Mouse (Mus musculus): ENCODE results near the gene Cenpf. TPM values are rescaled to one million over a fixed set of nuclear protein-coding genes. Genes with fewer than 3 reads are reported as not detected.
"Not testable (repeated sequence)": the region's sequence is repeated elsewhere in the genome, so short reads cannot be mapped to it uniquely, and the experiment has no call there.

Cenpf gene
- polyA plus RNA-seq, 1 experiment from 2014 or later, result 56.3 TPM

DNA sequence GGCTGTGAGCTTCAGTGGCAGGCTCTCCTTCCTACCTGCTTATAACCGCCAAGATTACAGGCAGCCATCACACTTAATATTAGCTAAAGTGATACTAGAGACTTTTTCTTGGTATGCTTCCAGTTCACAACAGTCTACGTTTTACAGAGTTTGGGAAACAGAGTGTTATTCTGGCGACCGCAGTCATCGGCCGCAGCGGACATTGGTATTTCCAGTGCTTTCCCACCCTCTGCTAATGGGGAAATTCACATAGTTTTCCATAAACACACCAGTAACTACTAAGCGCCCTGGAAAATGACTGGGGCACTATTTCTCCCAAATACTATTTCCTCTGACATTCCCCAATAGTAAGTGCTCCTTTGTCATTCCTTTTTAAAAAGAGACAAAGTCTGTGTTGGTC is 21.1 kb upstream of the Cenpf start:
- no peak overlapping the region for H3K9ac ChIP-seq (replicated peaks)
- no peak overlapping the region for H3K4me3 ChIP-seq
- no peak for ATAC-seq (replicated peaks)
- no peaks in the 10 kb centered on the region for H3K36me3 ChIP-seq
- H3K4me2 ChIP-seq (replicated peaks), result no peak overlapping the region
- 78% methylated on average over 8 of the region's 8 CpGs for WGBS
- H3K4me1 ChIP-seq, result no peaks in the 10 kb centered on the region
- H3K27ac ChIP-seq (replicated peaks), result no peak overlapping the region
- no peaks in the 10 kb centered on the region for H3K9me3 ChIP-seq
- no peaks in the 10 kb centered on the region for H3K27me3 ChIP-seq

DNA sequence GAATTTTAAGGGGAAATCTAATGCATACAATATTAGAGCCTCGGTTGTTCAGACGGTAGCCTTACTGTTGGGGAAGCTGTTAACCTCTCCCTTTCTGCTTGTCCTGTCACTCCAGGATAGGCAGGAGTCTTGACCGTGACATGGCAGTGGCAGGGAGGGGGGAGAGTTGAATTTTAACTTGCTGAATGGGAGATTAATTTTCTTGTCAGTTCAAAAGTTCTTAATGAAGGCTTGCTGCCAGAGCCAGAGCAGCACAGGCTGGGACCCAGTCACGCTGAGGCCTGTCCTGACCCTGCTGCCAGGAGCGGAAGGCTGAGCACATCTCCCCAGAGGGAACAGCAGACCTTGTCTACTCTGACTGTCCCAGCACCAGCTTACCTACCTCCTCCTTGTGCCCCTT is 19.5 kb upstream of the Cenpf start:
- no peak overlapping the region for H3K4me3 ChIP-seq
- H3K9ac ChIP-seq (replicated peaks), result no peak overlapping the region
- H3K27ac ChIP-seq (replicated peaks), result no peak overlapping the region
- no peaks in the 10 kb centered on the region for H3K9me3 ChIP-seq
- no peak overlapping the region for H3K4me2 ChIP-seq (replicated peaks)
- H3K36me3 ChIP-seq, result no peaks in the 10 kb centered on the region
- H3K4me1 ChIP-seq, result no peaks in the 10 kb centered on the region
- ATAC-seq (replicated peaks), result no peak
- H3K27me3 ChIP-seq, result no peaks in the 10 kb centered on the region
- 35% methylated on average over 5 of the region's 5 CpGs for WGBS

DNA sequence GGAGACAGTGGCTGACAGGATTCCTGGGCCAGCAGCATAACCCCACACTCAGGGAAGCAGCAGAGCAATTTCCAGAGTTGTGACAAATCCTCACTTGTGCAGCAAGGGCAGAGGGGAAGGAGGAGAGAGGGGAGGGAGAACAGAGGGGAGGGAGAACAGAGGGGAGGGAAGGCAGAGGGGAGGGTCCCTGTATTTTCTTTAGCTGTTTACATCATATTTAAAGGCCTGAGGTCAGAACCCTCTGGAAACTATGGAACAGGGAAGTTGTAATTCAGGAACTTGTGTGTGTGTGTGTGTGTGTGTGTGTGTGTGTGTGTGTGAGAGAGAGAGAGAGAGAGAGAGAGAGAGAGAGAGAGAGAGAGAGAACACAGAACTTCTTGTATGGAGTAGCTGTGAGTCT is 19.1 kb upstream of the Cenpf start:
- Histone ChIP-seq H3K4me2 (replicated peaks) (no peak overlapping the region), H3K27me3 (peaks cover 2% of the 10 kb centered on the region; the same call in 1 of the 2 replicates), H3K9me3 (no peaks in the 10 kb centered on the region), H3K4me3 (no peak overlapping the region), H3K27ac (replicated peaks) (no peak overlapping the region), H3K4me1 (no peaks in the 10 kb centered on the region), H3K36me3 (no peaks in the 10 kb centered on the region), H3K9ac (replicated peaks) (no peak overlapping the region)
- ATAC-seq (replicated peaks), result no peak

DNA sequence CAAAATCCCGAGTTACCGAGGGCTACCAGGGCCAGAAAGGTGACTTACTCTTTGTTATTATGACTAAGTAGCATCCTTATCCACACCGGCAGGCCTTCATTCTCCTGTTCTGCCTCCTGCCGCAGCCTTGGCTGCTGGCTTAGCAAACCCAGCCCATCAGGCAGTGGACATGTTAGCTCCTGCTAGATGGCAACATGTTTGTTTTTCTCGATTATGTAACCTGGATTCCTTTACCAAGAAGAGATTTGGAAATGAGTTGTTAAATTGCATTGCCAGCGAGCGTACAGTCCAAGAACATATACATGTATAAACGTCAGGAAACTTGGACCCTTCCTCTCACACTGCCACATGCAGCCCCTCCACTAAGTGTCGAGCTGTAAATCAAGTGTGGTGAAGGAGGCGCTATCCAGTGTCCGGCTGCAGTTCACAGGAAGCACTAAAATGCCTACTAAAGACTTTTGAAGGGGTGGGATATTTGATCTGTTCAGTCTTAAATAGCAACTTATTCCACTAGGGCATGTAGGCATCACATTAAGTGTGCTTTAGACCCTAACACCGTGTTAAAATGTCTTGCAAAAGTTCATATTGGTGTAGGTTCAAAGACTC is 18.3 kb upstream of the Cenpf start:
- no peak overlapping the region for H3K9ac ChIP-seq (replicated peaks)
- peaks cover 2% of the 10 kb centered on the region; the same call in 1 of the 2 replicates for H3K27me3 ChIP-seq
- ATAC-seq (replicated peaks), result no peak
- H3K4me3 ChIP-seq, result no peak overlapping the region
- 79% methylated on average over 12 of the region's 12 CpGs for WGBS
- no peaks in the 10 kb centered on the region for H3K4me1 ChIP-seq
- H3K9me3 ChIP-seq, result no peaks in the 10 kb centered on the region
- H3K4me2 ChIP-seq (replicated peaks), result no peak overlapping the region
- H3K36me3 ChIP-seq, result no peaks in the 10 kb centered on the region
- H3K27ac ChIP-seq (replicated peaks), result no peak overlapping the region

DNA sequence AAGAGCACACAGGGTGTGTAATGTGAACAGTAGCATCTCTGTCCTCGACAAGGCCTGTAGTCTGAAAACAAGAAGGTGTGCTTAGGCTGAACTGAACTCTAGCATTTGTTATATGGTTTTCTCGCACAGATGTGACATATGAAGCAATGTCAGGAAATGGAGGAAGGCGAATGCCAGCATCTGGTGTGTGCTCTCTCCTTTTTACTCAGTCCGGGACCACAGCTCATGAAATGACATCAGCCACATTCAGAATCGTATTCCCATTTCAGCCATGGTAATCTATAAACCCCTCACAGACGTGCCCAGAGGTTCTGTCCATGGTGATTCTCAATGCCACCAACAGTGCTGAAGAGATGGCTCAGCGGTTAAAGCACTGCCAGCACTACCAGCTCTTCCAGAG is 15.7 kb upstream of the Cenpf start:
- Histone ChIP-seq H3K27me3 (peaks cover 5% of the 10 kb centered on the region; the same call in 1 of the 2 replicates), H3K4me1 (no peaks in the 10 kb centered on the region), H3K4me3 (no peak overlapping the region), H3K27ac (replicated peaks) (no peak overlapping the region), H3K36me3 (no peaks in the 10 kb centered on the region), H3K9ac (replicated peaks) (no peak overlapping the region), H3K4me2 (replicated peaks) (no peak overlapping the region), H3K9me3 (no peaks in the 10 kb centered on the region)
- 78% methylated on average over 7 of the region's 7 CpGs for WGBS
- no peak for ATAC-seq (replicated peaks)

DNA sequence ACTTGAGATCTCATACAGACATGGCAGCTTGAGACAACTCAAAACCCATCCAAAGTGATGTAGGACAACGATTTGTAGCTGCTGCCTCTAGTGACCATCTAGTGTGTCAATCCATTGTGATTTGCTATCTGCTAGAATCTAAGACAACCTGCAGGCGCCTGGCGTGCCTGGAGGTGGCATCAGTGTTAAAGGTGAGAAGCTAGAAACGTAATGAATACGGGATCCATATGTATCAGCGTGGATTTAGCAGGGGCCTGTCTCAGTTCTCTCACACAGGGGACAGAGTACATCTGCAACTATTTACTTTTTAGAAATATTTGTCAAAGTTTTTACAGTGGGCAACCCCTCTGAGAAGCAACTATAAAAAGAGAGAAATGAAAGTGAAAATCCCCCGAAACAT is 15.3 kb upstream of the Cenpf start:
- ATAC-seq (replicated peaks), result no peak

DNA sequence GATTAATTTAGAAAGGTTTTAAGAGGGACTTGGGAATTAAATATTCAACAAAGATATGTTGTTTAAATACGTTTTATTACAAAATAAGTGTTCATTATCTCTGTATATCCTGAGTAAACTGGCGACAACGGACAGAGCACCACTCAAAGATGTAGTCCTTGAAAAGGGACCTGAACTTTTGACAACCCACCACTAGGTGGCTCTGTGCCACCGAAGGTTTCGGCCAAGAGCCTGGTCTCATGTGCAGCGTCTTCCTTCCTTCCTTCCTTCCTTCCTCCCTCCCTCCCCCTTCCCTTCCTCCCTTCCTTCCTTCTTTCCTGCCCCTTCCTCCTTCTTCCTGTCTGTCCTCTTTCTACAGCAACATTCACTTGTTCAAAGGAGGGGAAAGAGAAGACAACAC is 13.1 kb upstream of the Cenpf start:
- no peak overlapping the region for H3K27ac ChIP-seq (replicated peaks)
- peak; percentile 55 for ATAC-seq (replicated peaks)
- no peak overlapping the region for H3K9ac ChIP-seq (replicated peaks)
- WGBS, result under 1% methylated on average over 6 of the region's 6 CpGs
- no peak overlapping the region for H3K4me3 ChIP-seq
- no peak overlapping the region for H3K4me2 ChIP-seq (replicated peaks)
- H3K9me3 ChIP-seq, result no peaks in the 10 kb centered on the region
- no peaks in the 10 kb centered on the region for H3K36me3 ChIP-seq
- no peaks in the 10 kb centered on the region for H3K4me1 ChIP-seq
- H3K27me3 ChIP-seq, result peaks cover 5% of the 10 kb centered on the region; the same call in 1 of the 2 replicates

More for the DNA sequence above, 15.3 kb upstream of the Cenpf start:
- Histone ChIP-seq H3K27ac (replicated peaks) (no peak overlapping the region), H3K4me2 (replicated peaks) (no peak overlapping the region), H3K27me3 (peaks cover 5% of the 10 kb centered on the region; the same call in 1 of the 2 replicates), H3K9ac (replicated peaks) (no peak overlapping the region), H3K4me1 (no peaks in the 10 kb centered on the region), H3K9me3 (no peaks in the 10 kb centered on the region), H3K36me3 (no peaks in the 10 kb centered on the region), H3K4me3 (no peak overlapping the region)
- WGBS, result 50% methylated on average over 7 of the region's 7 CpGs

DNA sequence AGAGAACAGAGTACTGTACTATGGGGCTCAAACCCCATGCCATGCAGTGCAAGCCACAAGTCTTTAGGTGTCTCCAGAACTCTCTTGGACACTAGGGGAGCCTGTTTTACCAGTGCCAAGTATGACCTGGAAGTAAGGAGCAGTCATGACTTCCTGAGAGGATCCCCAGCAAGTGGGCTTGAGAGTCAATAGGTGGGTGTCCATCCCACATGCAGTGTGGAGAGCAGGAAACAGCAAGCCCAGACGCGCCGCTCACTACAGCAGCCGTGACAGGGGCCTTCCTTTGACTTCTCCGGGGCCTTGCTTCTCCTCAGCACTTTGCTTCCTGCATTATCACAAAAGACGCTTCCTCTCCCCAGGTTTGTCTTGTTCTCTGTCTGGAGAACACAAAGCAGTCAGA is 12.3 kb upstream of the Cenpf start:
- no peaks in the 10 kb centered on the region for H3K9me3 ChIP-seq
- H3K36me3 ChIP-seq, result no peaks in the 10 kb centered on the region
- H3K4me2 ChIP-seq (replicated peaks), result no peak overlapping the region
- H3K27me3 ChIP-seq, result peaks cover 5% of the 10 kb centered on the region; the same call in 1 of the 2 replicates
- ATAC-seq (replicated peaks), result no peak
- no peak overlapping the region for H3K9ac ChIP-seq (replicated peaks)
- H3K27ac ChIP-seq (replicated peaks), result no peak overlapping the region
- H3K4me3 ChIP-seq, result no peak overlapping the region
- 87% methylated on average over 6 of the region's 6 CpGs for WGBS
- H3K4me1 ChIP-seq, result no peaks in the 10 kb centered on the region

DNA sequence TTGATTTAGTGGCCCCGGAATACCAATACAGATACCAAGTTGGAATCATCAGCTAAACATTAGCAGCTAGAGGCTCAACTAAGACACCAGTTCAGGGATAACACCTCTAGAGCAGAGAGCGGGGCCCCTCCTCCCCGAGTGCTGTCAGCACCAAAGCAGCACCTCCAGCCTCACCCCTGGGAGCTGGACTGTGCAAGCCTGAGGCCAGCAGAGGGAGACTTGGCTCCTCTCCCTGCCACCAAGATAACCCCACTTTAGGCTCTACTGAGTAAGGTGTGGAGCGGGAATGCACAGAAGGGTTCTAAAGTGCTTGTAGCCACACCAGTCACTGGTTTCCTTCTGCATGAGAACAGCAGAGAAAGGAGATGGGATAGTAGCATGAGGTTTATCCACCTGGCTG is 10.5 kb upstream of the Cenpf start:
- ATAC-seq (replicated peaks), result no peak
- no peak overlapping the region for H3K27ac ChIP-seq (replicated peaks)
- peaks cover 5% of the 10 kb centered on the region; the same call in 1 of the 2 replicates for H3K27me3 ChIP-seq
- H3K36me3 ChIP-seq, result no peaks in the 10 kb centered on the region
- H3K4me1 ChIP-seq, result no peaks in the 10 kb centered on the region
- no peak overlapping the region for H3K4me2 ChIP-seq (replicated peaks)
- no peak overlapping the region for H3K9ac ChIP-seq (replicated peaks)
- no peaks in the 10 kb centered on the region for H3K9me3 ChIP-seq
- H3K4me3 ChIP-seq, result no peak overlapping the region
- WGBS, result 75% methylated on average over 4 of the region's 4 CpGs

DNA sequence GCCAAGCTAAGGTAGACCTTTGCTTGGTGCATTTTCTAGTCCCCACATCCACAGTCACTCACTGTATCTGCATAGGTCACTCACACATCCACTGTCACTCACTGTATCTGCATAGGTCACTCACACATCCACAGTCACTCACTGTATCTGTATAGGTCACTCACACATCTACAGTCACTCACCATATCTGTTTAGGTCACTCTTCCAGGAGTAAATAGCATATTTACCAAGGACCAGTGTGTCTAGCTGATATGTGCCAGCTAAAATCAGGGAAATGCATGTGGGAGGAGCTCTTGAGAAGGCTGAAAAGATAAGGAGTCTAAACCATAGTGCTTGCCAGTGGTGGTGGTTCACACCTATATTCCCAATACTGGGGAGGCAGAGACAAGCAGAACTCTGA is 7.4 kb upstream of the Cenpf start:
- H3K27ac ChIP-seq (replicated peaks), result no peak overlapping the region
- no peak for ATAC-seq (replicated peaks)
- H3K4me2 ChIP-seq (replicated peaks), result no peak overlapping the region
- H3K27me3 ChIP-seq, result 0 out of 2 replicates have a peak, but pooled peaks cover 2% of the 10 kb centered on the region
- H3K4me3 ChIP-seq, result no peak overlapping the region
- no peaks in the 10 kb centered on the region for H3K9me3 ChIP-seq
- no peaks in the 10 kb centered on the region for H3K4me1 ChIP-seq
- no peaks in the 10 kb centered on the region for H3K36me3 ChIP-seq
- H3K9ac ChIP-seq (replicated peaks), result no peak overlapping the region

DNA sequence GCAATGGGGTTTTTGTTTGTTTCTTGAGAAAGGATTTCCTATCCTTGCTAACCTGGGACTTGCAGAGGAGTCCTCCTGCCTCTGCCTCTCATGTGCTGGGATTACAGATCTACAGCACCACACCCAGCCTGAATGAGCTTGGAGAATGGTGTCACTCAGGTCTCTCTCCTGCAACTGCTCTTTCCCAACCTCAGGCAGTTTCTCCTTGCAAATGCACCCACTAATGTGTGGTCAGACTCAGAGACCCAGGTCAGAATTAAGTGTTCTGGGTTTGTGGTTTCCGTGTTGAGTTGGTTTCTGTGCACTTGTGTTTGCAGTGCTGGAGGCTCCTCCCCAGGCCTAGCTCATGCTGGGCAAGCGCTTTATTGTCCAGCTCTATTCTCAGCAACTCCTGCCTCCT is 6.5 kb upstream of the Cenpf start:
- H3K27ac ChIP-seq (replicated peaks), result no peak overlapping the region
- no peak overlapping the region for H3K4me2 ChIP-seq (replicated peaks)
- H3K27me3 ChIP-seq, result no peaks in the 10 kb centered on the region
- H3K9me3 ChIP-seq, result no peaks in the 10 kb centered on the region
- peaks cover 3% of the 10 kb centered on the region; the same call in 1 of the 2 replicates for H3K4me1 ChIP-seq
- WGBS, result 92% methylated on average over 2 of the region's 2 CpGs
- ATAC-seq (replicated peaks), result no peak
- H3K4me3 ChIP-seq, result no peak overlapping the region
- no peaks in the 10 kb centered on the region for H3K36me3 ChIP-seq
- H3K9ac ChIP-seq (replicated peaks), result no peak overlapping the region

DNA sequence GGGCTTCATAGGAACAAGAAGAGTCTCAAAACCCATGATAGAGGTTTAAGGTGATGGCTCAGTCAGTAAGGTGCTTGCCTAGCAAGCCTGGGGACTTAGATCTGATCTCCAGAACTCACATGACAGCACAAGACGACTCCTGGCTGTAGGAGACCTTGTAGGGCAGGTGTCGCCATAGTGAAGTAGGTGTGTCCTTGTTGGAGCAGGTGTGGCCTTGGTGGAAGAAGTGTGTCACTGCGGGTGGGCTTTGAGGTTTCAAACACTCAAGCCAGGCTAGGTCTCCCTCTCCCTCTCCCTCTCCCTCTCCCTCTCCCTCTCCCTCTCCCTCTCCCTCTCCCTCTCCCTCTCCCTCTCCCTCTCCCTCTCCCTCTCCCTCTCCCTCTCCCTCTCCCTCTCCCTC is 4.6 kb upstream of the Cenpf start:
- H3K9me3 ChIP-seq; H3K4me2 ChIP-seq (replicated peaks); H3K27ac ChIP-seq (replicated peaks); H3K9ac ChIP-seq (replicated peaks); H3K36me3 ChIP-seq; H3K4me3 ChIP-seq; H3K27me3 ChIP-seq; ATAC-seq (replicated peaks): not testable (repeated sequence)
- WGBS, result 45% methylated on average over 3 of the region's 3 CpGs
- H3K4me1 ChIP-seq, result peaks cover 17% of the 10 kb centered on the region
